Mouse (Mus musculus): Measurements from ENCODE around the gene Stab2. TPM values are rescaled to one million over a fixed set of nuclear protein-coding genes. Genes with fewer than 3 reads are reported as not detected.

Gene Stab2
- polyA plus RNA-seq, 1 experiment from 2014 or later = 25.4 TPM

DNA sequence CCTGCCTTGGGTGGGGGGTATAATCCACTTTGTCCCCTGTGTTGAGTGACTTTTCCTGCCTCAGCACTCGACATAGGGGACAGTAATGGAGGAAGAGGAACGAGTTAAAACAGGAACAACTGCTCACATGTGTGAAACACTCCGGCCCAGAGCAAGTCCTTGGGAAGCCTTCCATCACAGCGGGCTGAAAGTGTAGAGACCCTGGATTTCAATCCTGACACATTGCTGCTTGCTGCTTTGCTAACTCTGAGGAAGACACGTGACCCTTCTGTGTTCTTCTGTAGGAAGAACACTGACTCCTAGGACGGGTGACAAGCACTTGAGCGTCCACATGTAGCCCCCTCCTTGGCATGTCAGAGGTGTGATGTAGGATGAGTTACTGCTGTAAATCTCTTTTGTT, 192.7 kb downstream of the Stab2 start:
- Histone ChIP-seq H3K4me2 (ENCODE audit: low read depth, low read length) (no peak overlapping the region), H3K27ac (ENCODE audit: low read length) (no peak overlapping the region), H3K9ac (ENCODE audit: low read depth, low read length) (no peak overlapping the region), H3K9me3 (replicated peaks; ENCODE audit: control insufficient read depth, low read length) (no peaks in the 10 kb centered on the region), H3K27me3 (ENCODE audit: control insufficient read depth, insufficient read depth, low read depth, low read length) (no peaks in the 10 kb centered on the region), H3K36me3 (ENCODE audit: control insufficient read depth, insufficient read depth) (no peaks in the 10 kb centered on the region), H3K4me3 (ENCODE audit: low read depth, low read length) (no peak overlapping the region), H3K4me1 (ENCODE audit: control insufficient read depth, low read depth, low read length) (no peaks in the 10 kb centered on the region)
- ATAC-seq (ENCODE audit: low read depth) = no peak
- WGBS (ENCODE audit: insufficient replicate concordance) = 59% methylated on average over 7 of the region's 7 CpGs

GRCm38 (mm10) chr10:86814292-86815131, 193.3 kb downstream of the Stab2 start:
- H3K27me3 ChIP-seq (ENCODE audit: control insufficient read depth, insufficient read depth, low read depth, low read length) = no peaks in the 10 kb centered on the region
- no peaks in the 10 kb centered on the region for H3K4me1 ChIP-seq (ENCODE audit: control insufficient read depth, low read depth, low read length)
- H3K36me3 ChIP-seq (ENCODE audit: control insufficient read depth, insufficient read depth) = no peaks in the 10 kb centered on the region
- no peak overlapping the region for H3K27ac ChIP-seq (ENCODE audit: low read length)
- ATAC-seq (ENCODE audit: low read depth) = no peak
- no peak overlapping the region for H3K4me2 ChIP-seq (ENCODE audit: low read depth, low read length)
- H3K9me3 ChIP-seq (replicated peaks; ENCODE audit: control insufficient read depth, low read length) = no peaks in the 10 kb centered on the region
- no peak overlapping the region for H3K4me3 ChIP-seq (ENCODE audit: low read depth, low read length)
- WGBS (ENCODE audit: insufficient replicate concordance) = 69% methylated on average over 19 of the region's 19 CpGs
- H3K9ac ChIP-seq (ENCODE audit: low read depth, low read length) = no peak overlapping the region

GRCm38 (mm10) chr10:86810612-86811011, 197.2 kb downstream of the Stab2 start:
- Histone ChIP-seq H3K27me3 (ENCODE audit: control insufficient read depth, insufficient read depth, low read depth, low read length) (no peaks in the 10 kb centered on the region), H3K4me2 (ENCODE audit: low read depth, low read length) (no peak overlapping the region), H3K4me3 (ENCODE audit: low read depth, low read length) (no peak overlapping the region), H3K27ac (ENCODE audit: low read length) (no peak overlapping the region), H3K9me3 (replicated peaks; ENCODE audit: control insufficient read depth, low read length) (no peaks in the 10 kb centered on the region), H3K4me1 (ENCODE audit: control insufficient read depth, low read depth, low read length) (no peaks in the 10 kb centered on the region), H3K36me3 (ENCODE audit: control insufficient read depth, insufficient read depth) (no peaks in the 10 kb centered on the region), H3K9ac (ENCODE audit: low read depth, low read length) (no peak overlapping the region)
- WGBS (ENCODE audit: insufficient replicate concordance) = 65% methylated on average over 5 of the region's 5 CpGs
- ATAC-seq (ENCODE audit: low read depth) = no peak

DNA sequence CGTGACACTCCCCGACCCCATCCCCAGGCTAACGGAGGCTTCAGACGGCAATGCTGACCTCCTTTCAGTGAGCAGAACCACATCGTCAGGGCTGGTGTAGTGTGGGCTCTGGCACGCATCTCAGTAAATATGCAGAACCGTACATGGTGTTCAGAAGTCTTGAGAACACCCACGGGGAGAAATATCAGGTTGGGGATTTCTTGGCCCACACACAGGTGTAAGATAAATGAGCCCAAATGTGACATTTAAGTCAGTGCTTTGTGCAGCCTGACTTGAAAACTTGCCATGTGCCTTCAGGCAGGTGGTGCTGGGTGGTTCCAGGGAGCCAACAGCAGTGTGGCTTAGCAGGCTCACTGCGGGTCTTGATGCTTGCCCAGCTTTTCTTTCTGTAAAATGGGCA, 197.8 kb downstream of the Stab2 start:
- H3K4me3 ChIP-seq (ENCODE audit: low read depth, low read length) = no peak overlapping the region
- H3K27ac ChIP-seq (ENCODE audit: low read length) = no peak overlapping the region
- H3K9ac ChIP-seq (ENCODE audit: low read depth, low read length) = no peak overlapping the region
- H3K4me1 ChIP-seq (ENCODE audit: control insufficient read depth, low read depth, low read length) = no peaks in the 10 kb centered on the region
- ATAC-seq (ENCODE audit: low read depth) = no peak
- WGBS (ENCODE audit: insufficient replicate concordance) = 78% methylated on average over 9 of the region's 9 CpGs
- no peak overlapping the region for H3K4me2 ChIP-seq (ENCODE audit: low read depth, low read length)
- no peaks in the 10 kb centered on the region for H3K36me3 ChIP-seq (ENCODE audit: control insufficient read depth, insufficient read depth)
- H3K9me3 ChIP-seq (replicated peaks; ENCODE audit: control insufficient read depth, low read length) = no peaks in the 10 kb centered on the region
- no peaks in the 10 kb centered on the region for H3K27me3 ChIP-seq (ENCODE audit: control insufficient read depth, insufficient read depth, low read depth, low read length)

GRCm38 (mm10) chr10:86808013-86808758, 199.6 kb downstream of the Stab2 start:
- no peak for ATAC-seq (ENCODE audit: low read depth)
- Histone ChIP-seq H3K4me2 (ENCODE audit: low read depth, low read length) (no peak overlapping the region), H3K27me3 (ENCODE audit: control insufficient read depth, insufficient read depth, low read depth, low read length) (no peaks in the 10 kb centered on the region), H3K36me3 (ENCODE audit: control insufficient read depth, insufficient read depth) (no peaks in the 10 kb centered on the region), H3K4me1 (ENCODE audit: control insufficient read depth, low read depth, low read length) (no peaks in the 10 kb centered on the region), H3K4me3 (ENCODE audit: low read depth, low read length) (no peak overlapping the region), H3K9ac (ENCODE audit: low read depth, low read length) (no peak overlapping the region), H3K27ac (ENCODE audit: low read length) (no peak overlapping the region), H3K9me3 (replicated peaks; ENCODE audit: control insufficient read depth, low read length) (no peaks in the 10 kb centered on the region)
- WGBS (ENCODE audit: insufficient replicate concordance) = 73% methylated on average over 15 of the region's 15 CpGs

DNA sequence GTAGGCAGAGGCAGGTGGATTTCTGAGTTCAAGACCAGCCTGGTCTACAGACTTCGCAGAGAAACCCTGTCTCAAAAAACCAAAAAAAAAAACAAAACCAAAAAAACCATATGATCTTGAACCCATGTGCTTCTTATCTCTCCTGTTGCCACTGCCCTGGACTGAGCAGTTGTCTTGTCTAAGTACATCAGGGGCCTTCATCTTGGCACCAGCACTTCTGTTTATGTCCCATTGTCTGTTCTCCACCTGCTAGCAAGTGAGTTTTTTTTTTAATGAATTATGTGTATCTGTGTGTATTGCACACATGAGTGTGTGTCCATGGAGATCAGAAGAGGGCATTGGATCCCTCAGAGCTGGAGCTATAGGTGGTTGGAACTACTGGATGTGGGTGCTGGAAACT, 200.5 kb downstream of the Stab2 start:
- no peaks in the 10 kb centered on the region for H3K27me3 ChIP-seq (ENCODE audit: control insufficient read depth, insufficient read depth, low read depth, low read length)
- no peaks in the 10 kb centered on the region for H3K36me3 ChIP-seq (ENCODE audit: control insufficient read depth, insufficient read depth)
- H3K4me3 ChIP-seq (ENCODE audit: low read depth, low read length) = no peak overlapping the region
- no peak overlapping the region for H3K4me2 ChIP-seq (ENCODE audit: low read depth, low read length)
- no peak for ATAC-seq (ENCODE audit: low read depth)
- H3K4me1 ChIP-seq (ENCODE audit: control insufficient read depth, low read depth, low read length) = no peaks in the 10 kb centered on the region
- H3K27ac ChIP-seq (ENCODE audit: low read length) = no peak overlapping the region
- no peak overlapping the region for H3K9ac ChIP-seq (ENCODE audit: low read depth, low read length)
- WGBS (ENCODE audit: insufficient replicate concordance) = 41% methylated on average over 1 of the region's 1 CpGs
- no peaks in the 10 kb centered on the region for H3K9me3 ChIP-seq (replicated peaks; ENCODE audit: control insufficient read depth, low read length)

- no peaks in the 10 kb centered on the region for H3K9me3 ChIP-seq (replicated peaks; ENCODE audit: control insufficient read depth, low read length)
- no peak for ATAC-seq (ENCODE audit: low read depth)
- H3K4me3 ChIP-seq (ENCODE audit: low read depth, low read length) = no peak overlapping the region
- 76% methylated on average over 5 of the region's 5 CpGs for WGBS (ENCODE audit: insufficient replicate concordance)
- H3K9ac ChIP-seq (ENCODE audit: low read depth, low read length) = no peak overlapping the region
- no peak overlapping the region for H3K4me2 ChIP-seq (ENCODE audit: low read depth, low read length)
- H3K36me3 ChIP-seq (ENCODE audit: control insufficient read depth, insufficient read depth) = no peaks in the 10 kb centered on the region
- H3K27me3 ChIP-seq (ENCODE audit: control insufficient read depth, insufficient read depth, low read depth, low read length) = no peaks in the 10 kb centered on the region
- H3K27ac ChIP-seq (ENCODE audit: low read length) = no peak overlapping the region
- H3K4me1 ChIP-seq (ENCODE audit: control insufficient read depth, low read depth, low read length) = no peaks in the 10 kb centered on the region
Observed at GRCm38 (mm10) chr10:86796073-86796741, 211.6 kb downstream of the Stab2 start.

DNA sequence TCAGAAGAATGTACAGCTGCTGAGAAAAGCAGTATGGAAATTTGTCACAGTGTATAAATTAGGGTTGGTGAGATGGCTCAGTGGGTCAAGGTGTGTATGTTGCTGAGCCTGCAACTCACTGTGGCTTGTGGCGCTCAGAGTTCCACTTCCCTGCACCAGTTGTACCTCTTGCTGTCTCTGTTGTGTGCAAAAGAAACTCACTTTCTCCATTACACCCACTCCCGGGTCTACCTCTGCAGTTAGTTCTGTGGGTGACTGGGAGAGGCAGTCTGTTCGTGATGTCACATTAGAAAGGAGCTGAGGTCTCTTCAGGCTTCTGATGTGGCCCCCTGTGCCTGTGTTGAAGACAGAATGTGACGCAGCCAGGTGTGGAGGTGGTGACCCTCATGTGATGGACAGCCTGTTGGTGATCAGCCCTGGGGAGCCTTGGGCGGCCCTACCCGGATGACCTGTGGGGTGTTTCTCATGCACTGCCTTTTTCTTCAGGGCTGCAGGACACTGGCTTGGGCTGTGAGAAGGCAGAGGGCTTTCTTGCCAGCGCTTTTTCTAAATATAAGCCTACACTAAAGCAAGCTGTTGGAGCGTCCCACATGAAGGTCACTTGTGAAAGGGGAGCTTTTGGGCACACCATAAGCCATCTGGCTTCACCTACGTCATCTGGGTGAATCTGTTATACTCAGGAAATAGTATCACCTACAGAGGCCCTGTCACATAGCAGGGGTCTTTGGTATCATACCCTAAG, 212.9 kb downstream of the Stab2 start:
- Histone ChIP-seq H3K9me3 (replicated peaks; ENCODE audit: control insufficient read depth, low read length) (no peaks in the 10 kb centered on the region), H3K36me3 (ENCODE audit: control insufficient read depth, insufficient read depth) (no peaks in the 10 kb centered on the region), H3K4me1 (ENCODE audit: control insufficient read depth, low read depth, low read length) (no peaks in the 10 kb centered on the region), H3K27me3 (ENCODE audit: control insufficient read depth, insufficient read depth, low read depth, low read length) (no peaks in the 10 kb centered on the region), H3K4me3 (ENCODE audit: low read depth, low read length) (no peak overlapping the region), H3K4me2 (ENCODE audit: low read depth, low read length) (no peak overlapping the region), H3K9ac (ENCODE audit: low read depth, low read length) (no peak overlapping the region), H3K27ac (ENCODE audit: low read length) (no peak overlapping the region)
- 76% methylated on average over 9 of the region's 9 CpGs for WGBS (ENCODE audit: insufficient replicate concordance)
- no peak for ATAC-seq (ENCODE audit: low read depth)

All from liver, embryonic 16.5 days (tissue).